Mouse (Mus musculus) megakaryocyte, embryonic 14.5 days (primary cell): ENCODE measurements around the gene Gm20479.

Experiments used
- FLI1 ChIP-seq: IDR thresholded peaks from 2 replicates; pipeline ENCODE4 v1.6.1; 2012; ENCODE audit warnings: low read length, inconsistent platforms, mixed read lengths
- GATA1 ChIP-seq: IDR thresholded peaks from 3 replicates; pipeline ENCODE4 v1.6.1; 2012; ENCODE audit warnings: mixed read lengths, low read length, inconsistent platforms, borderline replicate concordance

DNA sequence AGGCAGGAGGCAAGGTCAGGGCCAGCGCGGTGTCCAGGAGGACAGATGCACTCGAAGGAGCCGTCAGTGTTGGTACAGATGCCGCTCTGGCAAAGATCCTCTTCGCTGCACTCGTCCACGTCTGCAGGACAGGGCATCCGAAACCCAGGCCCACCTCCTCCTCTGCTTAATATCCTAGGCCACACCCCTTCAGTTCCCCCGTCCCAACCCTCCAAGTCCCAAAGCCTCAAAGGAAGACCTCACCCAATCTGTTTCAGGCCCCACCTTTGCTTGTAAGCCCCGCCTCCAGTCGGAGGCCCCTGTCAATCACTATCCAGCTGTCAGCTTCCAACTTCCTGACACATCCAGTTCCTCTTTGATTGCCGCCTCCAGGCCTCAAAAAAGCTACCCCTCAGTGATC lies 34.9 kb downstream of the Gm20479 start:
- TF ChIP-seq GATA1 (no peak), FLI1 (no peak)
